ENCODE assay signal across 19 mouse cellular contexts in genomic region chr17:12396163-12396677, GRCm38 (mm10). TPM values are rescaled to one million over a fixed set of nuclear protein-coding genes. Genes with fewer than 3 reads are reported as not detected.
"Had no signal": no experiment of that assay in that cellular context is flagged by ENCODE, and none has a peak within 500 bp of the region (broad histone marks: within the 10 kb centered on the region; RNA-seq: fewer than 3 reads in every experiment).

No protein-coding gene starts in this region.

- H3K4me2 ChIP-seq: neural tube, embryonic 13.5 days; neural tube, embryonic 15.5 days; stomach, embryonic 15.5 days had no signal

- H3K9me3 ChIP-seq: neural tube, embryonic 13.5 days; neural tube, embryonic 15.5 days; stomach, embryonic 15.5 days had no signal

- H3K27me3 ChIP-seq: neural tube, embryonic 13.5 days; neural tube, embryonic 15.5 days; stomach, embryonic 15.5 days had no signal

- H3K4me3 ChIP-seq: neural tube, embryonic 13.5 days; neural tube, embryonic 15.5 days; stomach, embryonic 15.5 days had no signal

- H3K9ac ChIP-seq: neural tube, embryonic 13.5 days; neural tube, embryonic 15.5 days; stomach, embryonic 15.5 days had no signal

- H3K36me3 ChIP-seq: neural tube, embryonic 13.5 days; neural tube, embryonic 15.5 days; stomach, embryonic 15.5 days had no signal

- H3K27ac ChIP-seq: neural tube, embryonic 13.5 days; neural tube, embryonic 15.5 days; stomach, embryonic 15.5 days; stomach, postnatal 0 days had no signal

- DNase-seq: retina, postnatal 1 day; right cerebral cortex, adult 18-20 months; right cerebral cortex, postnatal 14 days; right cerebral cortex, postnatal 25 days; right cerebral cortex, postnatal 4 days; spleen, adult 18-20 months; thymus, adult 18-20 months; thymus, adult 2 months; thymus, postnatal 14 days; thymus, postnatal 25 days; thymus, postnatal 36 days; thymus, postnatal 4 days had no signal

- H3K4me1 ChIP-seq: neural tube, embryonic 13.5 days; neural tube, embryonic 15.5 days; stomach, embryonic 15.5 days had no signal

RNA-seq across cellular contexts. Expression of gene Plg, which starts 17.8 kb away (rescaled TPM):
- total RNA-seq: neutrophil, adult 5-6 weeks had no signal
- polyA plus RNA-seq: small intestine, adult 2 months; urinary bladder, adult 2 months had no signal
